Mouse (Mus musculus): ENCODE results near the gene Ascl2. TPM values are rescaled to one million over a fixed set of nuclear protein-coding genes. Genes with fewer than 3 reads are reported as not detected.
A peak's percentile ranks its signal among the peaks of the same experiment; 100 is the strongest.

Ascl2 gene
- polyA plus RNA-seq, 1 experiment from 2014 or later, result 1.3 TPM

- Histone ChIP-seq H3K4me2 (replicated peaks; ENCODE audit: low read depth, low read length) (peak overlapping the region; percentile 25), H3K27me3 (replicated peaks; ENCODE audit: insufficient read depth, low read length) (no peaks in the 10 kb centered on the region), H3K4me3 (ENCODE audit: low read depth, low read length) (no peak overlapping the region), H3K9me3 (ENCODE audit: low read length) (no peaks in the 10 kb centered on the region), H3K9ac (replicated peaks; ENCODE audit: low read depth) (no peak overlapping the region), H3K36me3 (ENCODE audit: insufficient read depth, low read length) (no peaks in the 10 kb centered on the region), H3K4me1 (ENCODE audit: insufficient read depth, low read depth, low read length) (peaks cover 26% of the 10 kb centered on the region; the same call in 1 of the 2 replicates), H3K27ac (ENCODE audit: low read length) (peak overlapping the region; percentile 91)
- WGBS, result 39% methylated on average over 17 of the region's 17 CpGs
- peak; percentile 97 for TF ChIP-seq CTCF (IDR thresholded peaks at IDR 0.05)
- TF ChIP-seq EP300 (IDR thresholded peaks at IDR 0.05), result no peak
- DNase-seq (ENCODE audit: low spot score) (peak; percentile 95), ATAC-seq (peak; percentile 82)
Measured at GRCm38 (mm10) chr7:143007599-143008369, 38.7 kb upstream of the Ascl2 start.

GRCm38 (mm10) chr7:143006756-143007598, 37.9 kb upstream of the Ascl2 start:
- H3K27ac ChIP-seq (ENCODE audit: low read length), result peak overlapping the region; percentile 75
- WGBS, result 75% methylated on average over 8 of the region's 8 CpGs
- no peaks in the 10 kb centered on the region for H3K9me3 ChIP-seq (ENCODE audit: low read length)
- ATAC-seq (no peak), DNase-seq (ENCODE audit: low spot score) (peak; percentile 14)
- H3K27me3 ChIP-seq (replicated peaks; ENCODE audit: insufficient read depth, low read length), result no peaks in the 10 kb centered on the region
- no peak for TF ChIP-seq CTCF (IDR thresholded peaks at IDR 0.05)
- no peak for TF ChIP-seq EP300 (IDR thresholded peaks at IDR 0.05)
- no peak overlapping the region for H3K4me2 ChIP-seq (replicated peaks; ENCODE audit: low read depth, low read length)
- H3K4me1 ChIP-seq (ENCODE audit: insufficient read depth, low read depth, low read length), result peaks cover 22% of the 10 kb centered on the region; the same call in 1 of the 2 replicates
- H3K4me3 ChIP-seq (ENCODE audit: low read depth, low read length), result no peak overlapping the region
- no peaks in the 10 kb centered on the region for H3K36me3 ChIP-seq (ENCODE audit: insufficient read depth, low read length)
- 0 out of 2 replicates have a peak overlapping the region, but pooled peaks have one; percentile 26 for H3K9ac ChIP-seq (replicated peaks; ENCODE audit: low read depth)

GRCm38 (mm10) chr7:143006097-143006755, 37.2 kb upstream of the Ascl2 start:
- Histone ChIP-seq H3K4me3 (ENCODE audit: low read depth, low read length) (no peak overlapping the region), H3K9me3 (ENCODE audit: low read length) (no peaks in the 10 kb centered on the region), H3K27me3 (replicated peaks; ENCODE audit: insufficient read depth, low read length) (no peaks in the 10 kb centered on the region), H3K36me3 (ENCODE audit: insufficient read depth, low read length) (no peaks in the 10 kb centered on the region), H3K9ac (replicated peaks; ENCODE audit: low read depth) (peak overlapping the region; percentile 26; the same call in 1 of the 2 replicates), H3K27ac (ENCODE audit: low read length) (peak overlapping the region; percentile 75), H3K4me1 (ENCODE audit: insufficient read depth, low read depth, low read length) (peaks cover 22% of the 10 kb centered on the region; the same call in 1 of the 2 replicates), H3K4me2 (replicated peaks; ENCODE audit: low read depth, low read length) (0 out of 2 replicates have a peak overlapping the region, but pooled peaks have one; percentile 19)
- 89% methylated on average over 2 of the region's 2 CpGs for WGBS
- ATAC-seq (no peak; the same call in 1 of the 2 replicates), DNase-seq (ENCODE audit: low spot score) (peak; percentile 23)
- peak; percentile 39; the same call in 1 of the 2 replicates for TF ChIP-seq EP300 (IDR thresholded peaks at IDR 0.05)
- no peak for TF ChIP-seq CTCF (IDR thresholded peaks at IDR 0.05)

- no peaks in the 10 kb centered on the region for H3K9me3 ChIP-seq (ENCODE audit: low read length)
- no peak for TF ChIP-seq EP300 (IDR thresholded peaks at IDR 0.05)
- TF ChIP-seq CTCF (IDR thresholded peaks at IDR 0.05), result no peak
- DNase-seq (ENCODE audit: low spot score) (peak; percentile 25), ATAC-seq (no peak)
- H3K9ac ChIP-seq (replicated peaks; ENCODE audit: low read depth), result peak overlapping the region; percentile 26; the same call in 1 of the 2 replicates
- H3K4me1 ChIP-seq (ENCODE audit: insufficient read depth, low read depth, low read length), result peaks cover 22% of the 10 kb centered on the region; the same call in 1 of the 2 replicates
- no peak overlapping the region for H3K4me3 ChIP-seq (ENCODE audit: low read depth, low read length)
- H3K36me3 ChIP-seq (ENCODE audit: insufficient read depth, low read length), result no peaks in the 10 kb centered on the region
- 75% methylated on average over 6 of the region's 6 CpGs for WGBS
- peak overlapping the region; percentile 19; the same call in 1 of the 2 replicates for H3K4me2 ChIP-seq (replicated peaks; ENCODE audit: low read depth, low read length)
- no peaks in the 10 kb centered on the region for H3K27me3 ChIP-seq (replicated peaks; ENCODE audit: insufficient read depth, low read length)
- H3K27ac ChIP-seq (ENCODE audit: low read length), result peak overlapping the region; percentile 75
Measured at GRCm38 (mm10) chr7:143005344-143006096, 36.5 kb upstream of the Ascl2 start.

- Histone ChIP-seq H3K9ac (replicated peaks; ENCODE audit: low read depth) (no peak within 1 kb of the TSS; the same call in 1 of the 2 replicates), H3K4me3 (ENCODE audit: low read depth, low read length) (no peak within 1 kb of the TSS), H3K9me3 (ENCODE audit: low read length) (no peaks in the 10 kb centered on the region), H3K4me2 (replicated peaks; ENCODE audit: low read depth, low read length) (peak within 1 kb of the TSS; percentile 19; the same call in 1 of the 2 replicates), H3K4me1 (ENCODE audit: insufficient read depth, low read depth, low read length) (peaks cover 22% of the 10 kb centered on the region; the same call in 1 of the 2 replicates), H3K36me3 (ENCODE audit: insufficient read depth, low read length) (no peaks in the 10 kb centered on the region), H3K27me3 (replicated peaks; ENCODE audit: insufficient read depth, low read length) (no peaks in the 10 kb centered on the region), H3K27ac (ENCODE audit: low read length) (peak within 1 kb of the TSS; percentile 75)
- ATAC-seq, result no peak
- no peak for DNase-seq (ENCODE audit: low spot score)
- 74% methylated on average over 4 of the region's 4 CpGs for WGBS
- TF ChIP-seq CTCF (IDR thresholded peaks at IDR 0.05), result no peak
- TF ChIP-seq EP300 (IDR thresholded peaks at IDR 0.05), result no peak
Measured at GRCm38 (mm10) chr7:143004727-143005343, 35.8 kb upstream of the Ascl2 start, which contains the start of gene Tspan32. Gene Tspan32 (plus strand): TSS chr7:143005046.

Measured in lung, postnatal 0 days (tissue).